Mouse (Mus musculus) adrenal gland, postnatal 4 days (tissue): ENCODE measurements at regions not wholly inside any gene's neighbourhood (a gene's known extent, or its start where the extent isn't known, plus 50 kb on each side); places are given as distances from the start of the nearest gene placed in this dataset.

Experiments
- DNase-seq, 2 experiments: peaks; one replicate each; pipeline ENCODE4 v3.0.0; 2021 to 2022; ENCODE audit warnings: low spot score in 2 of 2, mixed read lengths in 2 of 2

DNA sequence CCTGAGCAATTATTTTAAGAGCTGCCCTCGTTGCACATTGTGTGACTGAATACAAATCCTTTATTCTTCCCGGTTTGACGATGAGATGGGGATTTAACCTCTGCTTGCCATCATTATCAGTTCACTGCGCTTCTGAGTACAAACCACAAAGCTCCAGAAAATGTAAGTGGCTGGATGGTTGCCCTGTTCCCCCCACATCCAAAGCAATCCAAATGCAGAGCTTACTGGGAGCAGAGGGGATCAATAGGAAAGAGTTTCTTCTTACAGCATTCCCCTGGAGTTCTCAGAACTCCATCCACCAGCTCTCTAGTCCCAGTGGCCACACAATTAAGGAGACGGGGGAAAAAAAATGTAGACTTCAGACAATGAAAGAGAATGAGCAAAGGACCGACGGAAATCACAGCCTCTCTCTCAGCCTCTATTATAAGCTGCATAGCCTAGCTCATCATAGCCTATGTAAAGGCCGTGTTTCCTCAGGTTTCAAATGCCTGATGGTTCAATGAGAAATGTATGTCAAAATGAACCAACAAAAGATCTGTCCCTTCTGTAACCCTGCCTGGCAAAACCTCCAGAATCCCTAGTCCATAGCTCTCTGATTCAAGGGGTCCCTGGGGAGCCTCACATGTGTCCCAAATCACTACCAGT lies 191.4 kb downstream of the Lmo4 start:
- DNase-seq = no peak

DNA sequence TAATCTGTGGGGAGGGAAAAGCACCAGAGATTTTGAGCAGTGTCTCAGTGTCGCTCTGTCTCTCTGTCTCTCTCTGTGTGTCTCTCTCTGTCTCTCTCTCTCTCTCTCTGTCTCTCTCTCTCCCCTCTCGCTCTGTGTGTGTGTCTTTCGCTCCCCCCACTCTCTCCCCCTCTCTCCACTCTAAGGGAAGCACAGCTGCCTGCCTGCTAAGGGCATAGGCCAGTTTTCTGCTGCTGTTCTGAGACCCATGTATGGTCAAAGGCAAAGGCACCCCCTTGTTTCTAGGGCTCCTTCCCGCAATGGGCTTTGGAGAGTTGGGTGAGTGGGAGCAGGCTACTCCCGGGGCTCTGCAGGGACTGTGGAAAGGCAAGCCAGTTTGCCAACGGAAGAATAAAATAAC lies 192.2 kb downstream of the Lmo4 start:
- no peak for DNase-seq

DNA sequence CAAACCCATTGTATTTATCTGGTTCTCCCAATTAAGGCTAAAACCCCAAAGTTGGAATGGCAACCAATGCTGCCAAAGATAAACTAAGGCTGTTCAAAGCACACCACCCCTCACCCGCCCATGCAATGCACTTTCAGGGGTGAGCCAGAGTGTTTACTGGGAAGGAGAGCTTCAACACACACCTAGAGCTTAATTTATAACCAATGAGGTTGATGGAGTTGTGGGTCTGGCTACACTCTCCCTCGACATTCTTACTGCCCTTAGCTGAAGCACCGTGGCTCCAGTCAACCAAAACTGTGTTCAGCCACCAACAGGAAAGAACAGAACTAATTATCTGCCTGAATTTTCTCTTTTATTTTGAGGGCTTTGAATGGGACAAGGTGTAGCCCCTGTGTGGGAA lies 192.8 kb downstream of the Lmo4 start:
- no peak for DNase-seq

DNA sequence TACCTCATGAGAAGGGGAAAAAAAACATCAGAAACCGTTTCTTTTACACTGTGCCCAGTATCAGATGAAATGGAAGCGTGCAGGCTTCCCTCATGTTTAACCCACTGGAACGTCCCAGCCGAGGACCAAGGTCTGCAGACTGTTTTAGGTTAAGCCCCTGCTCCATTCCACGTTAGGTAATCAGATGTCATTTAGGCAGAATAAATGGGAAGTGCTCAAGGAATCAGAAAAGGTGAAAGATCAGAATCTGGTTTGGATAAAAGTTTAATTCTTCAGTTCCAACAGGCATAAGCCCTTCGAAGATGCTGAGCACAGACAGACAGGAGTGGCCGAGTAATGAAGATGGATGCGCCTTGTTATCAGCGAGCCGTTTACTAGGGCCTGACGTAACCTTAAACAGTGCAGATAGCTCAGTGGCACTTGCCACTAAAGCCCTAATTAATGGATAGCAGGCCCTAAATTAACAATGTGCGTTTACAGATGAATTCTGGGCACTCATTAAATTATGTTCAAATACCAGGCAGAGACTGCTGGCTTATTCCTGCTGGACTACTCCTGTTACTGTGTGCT lies 193.5 kb downstream of the Lmo4 start:
- no peak for DNase-seq

DNA sequence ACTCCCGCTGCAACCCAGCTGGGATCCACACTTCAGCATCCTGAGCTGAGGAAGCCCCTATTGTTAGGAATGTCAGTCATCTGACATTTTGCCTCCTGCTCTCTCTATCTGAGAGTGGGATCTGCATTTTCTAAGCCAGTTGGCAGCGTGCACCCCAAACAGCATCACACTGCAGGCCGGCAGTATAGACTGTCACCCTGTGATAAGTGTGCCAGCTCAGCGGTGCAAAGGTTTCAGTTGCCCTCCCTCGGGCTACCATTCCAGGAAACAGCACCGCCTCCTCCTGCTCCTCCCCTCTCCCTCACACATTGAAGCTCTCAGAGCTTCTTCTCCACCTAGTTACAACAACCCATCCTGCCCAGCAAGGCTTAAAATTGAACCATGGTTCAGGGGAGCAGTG lies 194.5 kb downstream of the Lmo4 start:
- DNase-seq = no peak

DNA sequence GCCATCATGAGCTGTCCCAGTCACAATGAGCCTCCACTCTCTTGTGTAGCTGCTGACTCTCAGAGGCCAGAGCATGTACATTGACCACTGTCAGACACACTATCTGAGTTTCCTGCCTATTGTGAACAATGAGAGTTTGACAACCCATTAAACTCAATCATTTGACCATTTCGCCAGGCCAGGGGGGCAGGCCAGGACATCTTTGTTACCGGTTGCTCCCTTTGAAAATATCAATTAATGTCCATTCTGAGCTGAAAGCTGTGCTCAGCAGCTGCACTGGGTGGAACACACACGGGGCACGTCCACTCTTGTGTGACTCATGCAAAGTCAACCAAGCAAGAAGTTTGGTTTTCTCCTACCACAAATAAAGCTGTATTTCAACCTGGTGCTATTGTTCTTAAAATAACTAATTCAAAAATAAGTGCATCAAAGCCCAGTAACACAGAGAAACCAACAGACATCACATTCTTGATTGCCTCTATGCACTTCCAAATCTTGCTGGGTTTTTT lies 197.9 kb downstream of the Lmo4 start:
- no peak for DNase-seq

DNA sequence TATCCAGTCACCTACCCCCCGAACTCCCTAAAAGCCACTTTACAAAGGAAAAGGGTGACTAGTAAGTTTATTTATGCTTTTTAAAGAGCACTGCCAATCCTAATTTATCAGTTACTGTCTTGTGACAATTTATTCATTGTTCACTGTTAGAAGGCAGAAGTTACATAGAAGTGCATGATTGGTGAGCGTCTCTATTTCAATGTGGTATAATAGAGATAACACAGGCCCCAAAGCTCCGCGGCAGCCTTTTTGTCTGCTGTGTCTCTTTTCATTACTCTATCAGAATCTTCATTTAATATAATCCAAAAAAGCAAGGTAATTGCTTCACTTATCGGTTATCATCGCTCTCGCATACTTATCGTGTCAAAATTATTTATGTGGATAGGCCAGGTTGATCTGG lies 207.1 kb downstream of the Lmo4 start:
- DNase-seq = no peak

DNA sequence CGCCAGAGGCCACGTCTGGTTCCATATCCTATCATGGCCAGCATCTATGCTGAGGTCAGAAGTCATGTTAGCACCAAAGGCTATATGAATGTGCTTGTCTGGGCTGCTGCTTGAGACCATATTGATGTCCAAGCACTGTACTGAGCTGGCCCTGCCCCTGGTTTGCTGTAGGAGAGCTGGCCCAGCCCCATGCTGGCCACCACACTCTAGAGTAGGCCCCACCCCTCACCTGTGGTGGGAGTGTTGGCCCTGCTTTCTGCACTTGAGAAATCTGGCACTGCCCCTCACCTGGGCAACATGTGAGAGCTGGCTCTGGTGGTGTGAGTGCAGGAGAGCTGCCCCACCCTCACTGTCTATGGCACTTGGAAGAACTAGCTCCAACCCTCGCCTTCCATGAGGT lies 210.0 kb downstream of the Lmo4 start:
- DNase-seq = no peak

DNA sequence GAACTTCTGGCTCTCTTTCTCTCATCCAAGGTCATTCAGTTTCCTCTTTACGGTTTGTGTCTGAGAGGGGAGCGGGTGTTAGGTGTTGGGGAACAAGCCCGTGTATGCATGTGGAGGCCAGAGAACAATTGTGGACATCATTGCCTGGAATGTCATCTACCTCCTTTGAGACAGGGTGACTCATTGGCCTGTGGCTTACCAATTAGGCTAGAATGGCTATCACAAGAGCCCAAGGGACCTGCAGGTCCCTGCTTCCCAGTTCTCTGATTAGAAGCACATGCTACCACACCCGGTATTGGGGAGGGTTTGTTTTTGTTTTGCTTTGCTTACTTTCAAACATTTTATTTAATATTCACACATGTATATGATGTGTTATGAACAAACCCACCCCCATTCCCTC lies 216.0 kb downstream of the Lmo4 start:
- no peak for DNase-seq

DNA sequence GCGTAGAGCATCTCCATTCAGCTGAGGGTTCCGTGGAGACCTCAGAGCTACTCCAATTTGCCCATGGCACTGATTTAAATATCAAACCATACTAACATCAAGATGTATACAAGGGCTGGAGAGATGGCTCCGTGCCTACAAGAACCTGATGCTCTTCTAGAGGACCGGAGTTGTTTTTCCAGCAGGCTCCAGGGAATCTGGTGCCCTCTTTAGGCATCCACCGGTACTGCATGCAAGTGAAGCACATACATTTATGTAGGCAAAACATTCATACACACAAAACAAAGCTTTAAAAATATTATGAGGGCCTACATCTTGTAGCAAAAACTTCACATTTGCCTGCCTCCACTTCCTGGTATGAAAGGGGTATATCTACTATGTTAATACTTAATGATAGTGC lies 217.0 kb downstream of the Lmo4 start:
- DNase-seq = no peak

DNA sequence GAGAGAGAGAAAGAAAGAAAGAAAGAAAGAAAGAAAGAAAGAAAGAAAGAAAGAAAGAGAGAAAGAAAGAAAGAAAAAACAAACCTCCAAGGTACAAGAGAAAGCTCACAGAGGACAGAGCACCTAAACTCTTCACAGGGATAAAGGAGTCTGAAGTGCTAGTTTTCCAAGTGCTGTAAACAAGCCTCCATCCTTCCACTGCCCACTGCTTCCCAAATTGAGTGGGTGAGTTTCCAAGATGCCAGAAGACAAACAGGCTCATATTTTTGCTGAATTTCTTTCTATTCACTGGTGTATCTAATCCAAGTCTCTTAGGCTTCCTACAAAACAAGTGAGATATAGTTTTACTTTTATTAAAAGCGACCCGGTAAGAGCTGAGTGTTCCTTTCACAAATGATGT lies 218.2 kb downstream of the Lmo4 start:
- DNase-seq = no peak

DNA sequence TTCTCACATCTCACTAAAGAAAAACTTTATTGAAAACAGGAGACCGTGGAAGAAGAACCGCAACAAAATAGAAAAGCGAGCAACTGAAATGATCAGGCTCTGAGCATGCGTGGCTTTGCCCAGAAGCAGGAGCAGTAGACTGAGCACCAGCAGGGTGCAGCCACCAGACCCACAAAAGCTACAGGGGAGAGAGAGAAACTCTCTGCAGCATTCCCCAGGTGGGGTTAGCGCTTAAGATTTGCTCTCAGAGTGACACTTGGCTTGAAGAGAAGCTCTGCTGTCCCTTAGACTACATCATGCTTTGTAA lies 218.9 kb downstream of the Lmo4 start:
- DNase-seq = no peak

DNA sequence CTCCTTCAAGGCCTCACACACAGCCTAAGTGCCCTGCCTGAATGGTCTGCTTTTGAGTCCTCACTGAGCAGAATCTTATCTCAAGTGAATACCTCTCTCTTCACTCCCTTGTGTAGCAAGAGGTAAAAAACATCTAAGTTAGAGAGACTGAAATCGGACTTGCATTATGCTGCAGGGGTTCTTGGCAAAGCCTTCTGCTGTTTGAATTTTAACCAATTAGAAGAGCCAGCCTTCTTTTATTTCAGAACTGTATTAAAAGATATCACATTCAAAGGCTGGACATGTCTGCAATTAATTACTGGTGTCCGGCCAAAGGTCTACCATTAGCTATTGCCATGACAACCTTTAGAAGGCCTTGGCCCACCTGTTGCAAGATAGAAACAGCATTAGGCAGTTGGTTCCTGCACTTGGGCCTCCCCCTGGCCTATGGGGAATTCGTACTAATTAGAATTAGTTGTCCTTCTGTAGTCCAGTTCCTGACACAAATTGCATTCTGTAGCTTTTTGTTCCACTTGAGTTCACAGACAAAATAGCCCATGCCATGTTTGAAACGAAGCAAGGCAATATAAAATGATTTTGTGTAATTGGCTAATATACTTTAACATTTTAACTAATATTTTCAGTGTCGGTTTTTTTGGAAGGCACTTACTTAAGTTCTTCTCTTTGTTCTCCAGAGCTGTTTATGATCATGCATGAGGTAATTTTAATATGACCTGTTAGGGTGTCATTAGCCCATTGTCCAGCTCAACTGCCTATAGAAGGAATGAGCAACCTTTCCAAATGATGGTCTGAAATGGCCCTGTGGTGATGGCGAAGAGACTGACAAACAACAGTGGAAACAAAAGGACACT lies 219.4 kb downstream of the Lmo4 start:
- no peak for DNase-seq

DNA sequence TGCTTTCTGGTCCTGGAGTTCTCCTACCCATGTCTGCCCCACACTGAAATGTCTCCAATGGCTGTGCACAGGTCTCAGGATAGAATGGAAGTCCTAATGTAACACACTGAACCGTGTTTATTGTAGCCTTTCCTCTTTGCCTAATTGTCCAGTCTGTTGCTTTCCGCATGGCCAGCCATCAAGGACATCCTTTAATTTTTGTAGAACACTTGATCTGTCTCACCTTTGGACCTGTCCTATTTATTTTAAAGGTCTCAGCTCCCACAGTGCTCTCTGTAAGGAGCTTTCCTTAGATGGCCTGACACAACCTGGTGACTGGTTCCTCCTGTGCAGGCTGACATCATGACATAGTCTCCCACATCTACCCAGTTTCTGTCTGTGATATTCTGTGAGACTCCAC lies 226.3 kb downstream of the Lmo4 start:
- DNase-seq = no peak

DNA sequence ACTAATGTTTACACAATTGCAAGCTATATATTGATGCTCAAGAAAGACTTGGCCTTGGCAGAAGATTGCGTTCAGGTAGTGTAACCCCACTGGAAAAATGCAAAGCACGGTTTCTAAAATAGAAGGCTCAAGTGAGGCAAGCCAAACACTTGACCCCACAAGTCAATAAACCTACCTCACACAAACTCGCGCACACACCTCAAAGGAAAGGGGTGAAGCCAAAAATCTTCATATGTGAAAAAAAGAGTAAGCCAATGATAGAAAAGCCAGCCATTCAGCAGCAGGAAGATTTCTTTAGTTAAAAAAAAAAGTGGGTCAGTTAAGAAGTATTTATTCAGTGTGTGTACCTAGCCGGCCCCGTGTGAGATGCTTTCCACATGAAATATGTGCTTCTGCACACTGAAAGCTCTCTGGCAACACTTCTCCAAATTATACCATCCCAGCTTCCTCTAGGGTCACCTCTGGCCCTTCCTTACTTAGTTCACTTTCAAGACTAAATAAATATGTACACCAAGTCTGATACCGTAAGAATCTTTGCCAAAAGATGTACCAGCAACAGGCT lies 227.1 kb downstream of the Lmo4 start:
- DNase-seq = no peak

DNA sequence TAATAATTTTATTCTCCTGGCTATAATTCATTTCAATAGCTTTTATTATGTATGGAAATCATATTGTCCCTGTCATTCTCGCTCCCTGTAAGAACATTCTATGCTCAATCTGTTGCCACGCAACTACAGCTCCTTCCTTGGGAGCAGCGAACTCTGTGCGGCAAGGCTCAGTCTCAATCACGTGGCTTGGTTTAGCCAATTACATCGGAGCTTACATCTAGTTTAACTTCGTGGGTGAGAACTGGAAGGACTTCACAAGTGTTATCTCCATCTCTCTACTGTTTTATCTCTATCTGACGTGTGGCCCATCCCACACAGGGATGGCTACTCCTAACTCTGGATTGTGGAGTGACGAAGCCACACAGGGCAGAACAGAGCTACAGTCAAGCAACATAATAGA lies 231.4 kb downstream of the Lmo4 start:
- no peak for DNase-seq

DNA sequence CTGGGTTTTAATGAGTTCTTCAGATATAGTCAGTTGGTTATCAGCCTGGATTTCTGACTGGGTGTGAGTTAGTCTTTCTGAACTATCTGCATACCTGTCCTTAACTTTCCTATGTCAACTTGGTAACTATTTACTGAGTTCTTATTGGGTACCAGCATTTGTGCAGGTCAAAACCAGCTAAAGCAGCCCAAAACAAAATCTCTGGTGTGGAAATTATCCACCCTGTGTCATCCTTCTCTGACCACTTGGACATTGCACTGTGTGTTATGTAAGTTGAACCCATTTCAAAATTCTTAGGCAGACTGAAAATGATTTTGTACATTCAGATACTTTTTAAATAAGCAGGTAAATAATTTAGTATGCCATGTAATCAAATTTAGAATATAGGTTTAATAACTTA lies 232.7 kb downstream of the Lmo4 start:
- no peak for DNase-seq

DNA sequence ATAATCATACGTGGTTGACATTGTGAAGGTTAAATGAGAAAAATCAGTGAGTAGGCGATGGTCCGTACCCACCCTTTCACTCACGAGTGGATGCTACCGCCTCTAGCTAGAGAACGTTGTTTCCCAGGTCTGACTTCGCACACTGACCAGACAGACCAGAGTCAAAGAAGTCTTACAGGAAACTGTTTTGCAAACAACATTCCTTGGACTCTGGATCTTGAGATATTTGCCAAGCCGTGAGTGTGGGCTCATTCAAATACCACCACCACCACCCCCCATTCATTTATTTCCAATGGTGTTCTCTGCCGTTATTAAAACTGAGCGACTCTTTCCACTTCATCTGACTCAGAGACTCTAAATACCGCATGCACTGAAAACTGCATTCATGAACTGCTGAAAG lies 234.2 kb downstream of the Lmo4 start:
- DNase-seq = no peak

DNA sequence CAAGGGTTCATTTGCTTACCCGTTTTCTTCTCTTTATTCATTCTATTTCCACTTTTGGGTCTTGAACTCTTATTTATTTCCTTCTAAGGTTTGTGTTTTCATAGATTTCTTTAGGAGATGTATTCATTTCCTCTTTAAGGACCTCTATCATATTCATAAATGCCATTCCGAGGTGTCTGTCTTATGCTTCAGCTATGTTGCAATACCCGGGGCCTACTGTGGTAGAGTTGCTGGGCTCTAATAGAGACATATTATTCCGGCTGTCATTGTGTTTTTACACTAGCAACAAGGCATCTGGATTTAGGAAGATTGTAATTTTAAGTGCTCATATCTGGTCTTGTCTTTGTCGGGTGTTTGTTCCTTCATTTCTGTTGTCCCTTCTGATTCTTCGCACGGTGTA lies 249.5 kb downstream of the Lmo4 start:
- DNase-seq = no peak

DNA sequence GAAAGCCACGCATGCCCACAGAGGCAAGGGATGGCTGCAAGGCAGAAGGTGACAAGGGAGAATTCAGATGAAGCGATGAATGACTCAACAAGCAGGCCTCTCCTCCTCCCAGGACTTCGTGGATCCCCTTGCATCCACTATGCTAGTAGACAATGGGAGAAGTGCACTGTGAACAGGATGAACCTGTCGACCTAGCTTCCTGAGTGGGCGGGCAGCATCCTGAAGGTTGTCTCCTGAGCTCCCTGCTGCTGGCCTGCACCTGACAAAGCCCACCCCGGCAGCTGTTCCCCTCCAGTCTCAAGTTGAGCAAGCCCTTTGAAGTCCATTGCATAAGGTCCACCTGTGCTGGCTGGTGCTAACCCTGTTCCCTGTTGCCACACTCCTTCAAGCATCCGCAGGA lies 250.2 kb downstream of the Lmo4 start:
- DNase-seq = no peak

DNA sequence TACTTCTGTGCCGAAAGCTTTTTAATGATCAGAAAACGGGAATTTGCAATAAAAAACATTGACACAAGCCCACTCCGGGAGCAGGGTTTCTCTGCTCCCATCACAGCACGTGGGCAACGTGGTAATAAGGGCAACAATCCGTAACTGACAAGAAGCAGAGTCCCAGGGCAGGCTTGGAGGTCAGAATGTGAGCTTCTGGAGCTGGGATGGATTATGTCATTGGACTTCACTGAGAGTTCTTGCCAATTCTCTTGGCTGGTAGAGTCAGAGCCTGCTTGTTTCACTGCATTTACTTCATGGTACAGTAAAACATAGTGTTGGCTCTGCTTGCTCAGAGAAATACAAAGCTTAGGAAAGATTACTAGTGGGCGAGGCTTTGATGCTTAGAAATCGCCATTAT lies 252.7 kb downstream of the Lmo4 start:
- DNase-seq = no peak

DNA sequence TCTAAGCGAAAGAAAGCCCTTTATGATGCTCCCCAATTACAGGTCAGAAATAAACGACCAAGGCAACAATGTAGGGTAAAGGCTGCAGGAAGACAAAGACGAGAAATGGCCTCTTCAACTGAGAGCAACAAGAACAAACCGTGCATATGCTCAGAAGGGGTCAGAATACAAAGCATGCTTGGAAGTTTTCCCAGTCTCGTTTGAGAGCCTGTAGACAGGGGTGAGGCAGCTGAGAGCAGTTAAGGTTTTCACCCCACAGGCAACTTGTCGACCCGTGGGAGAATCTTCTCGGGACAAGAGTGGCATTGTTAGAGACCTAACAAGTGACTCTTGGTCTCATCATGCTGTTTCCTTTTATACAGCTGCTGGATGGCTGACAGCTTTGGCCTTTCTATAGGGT lies 255.4 kb downstream of the Lmo4 start:
- no peak for DNase-seq
